ENCODE assay signal across 8 mouse cellular contexts in the genomic region with DNA sequence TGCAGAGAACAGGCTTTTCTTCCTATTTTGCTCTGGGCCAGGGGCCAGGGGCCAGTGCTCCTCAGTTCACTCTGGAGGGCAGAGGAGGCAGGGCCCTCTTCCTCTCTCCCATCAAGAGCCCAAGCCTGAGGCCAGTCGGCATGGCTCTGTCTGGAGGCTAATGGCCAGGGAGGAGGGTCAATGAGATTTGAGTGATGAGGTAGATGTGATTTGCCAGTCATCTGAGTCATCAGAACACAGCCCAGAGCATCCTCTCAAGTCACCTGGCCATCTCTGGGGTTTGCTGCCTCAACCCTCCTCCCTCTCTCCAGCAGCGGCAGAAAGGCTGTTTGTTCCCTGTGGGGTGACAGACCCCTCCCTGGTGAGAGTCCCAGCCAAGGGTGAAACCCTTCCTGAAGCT. TPM values are rescaled to one million over a fixed set of nuclear protein-coding genes. Genes with fewer than 3 reads are reported as not detected.
DNase-seq lines count a peak whose midpoint lies in the region; ATAC-seq and TF ChIP-seq lines count a peak whose summit lies in the region.

No protein-coding gene starts in this region.

- TF ChIP-seq CTCF in liver, postnatal 0 days (IDR thresholded peaks at IDR 0.05; ENCODE audit: low read depth), result no peak

- no peak for TF ChIP-seq EP300 in liver, postnatal 0 days (IDR thresholded peaks at IDR 0.05; ENCODE audit: low read depth)

- 20% methylated on average over 2 of the region's 2 CpGs for WGBS in heart, embryonic 10.5 days
- 17% methylated on average over 2 of the region's 2 CpGs for WGBS in heart, embryonic 15.5 days
- 30% methylated on average over 2 of the region's 2 CpGs for WGBS in liver, postnatal 0 days (ENCODE audit: insufficient replicate concordance)

- no peaks in the 10 kb centered on the region for H3K9me3 ChIP-seq in heart, embryonic 10.5 days
- H3K9me3 ChIP-seq in heart, embryonic 15.5 days (replicated peaks), result no peaks in the 10 kb centered on the region
- H3K9me3 ChIP-seq in liver, postnatal 0 days (ENCODE audit: low read length), result no peaks in the 10 kb centered on the region

- H3K4me1 ChIP-seq in heart, embryonic 10.5 days, result peaks cover 70% of the 10 kb centered on the region
- H3K4me1 ChIP-seq in heart, embryonic 15.5 days (replicated peaks), result peaks cover 80% of the 10 kb centered on the region
- peaks cover 25% of the 10 kb centered on the region for H3K4me1 ChIP-seq in liver, postnatal 0 days (ENCODE audit: insufficient read depth)

- H3K27ac ChIP-seq in heart, embryonic 10.5 days, result peak overlapping the region; percentile 91; the same call in 1 of the 2 replicates
- peak overlapping the region; percentile 96 for H3K27ac ChIP-seq in heart, embryonic 15.5 days
- H3K27ac ChIP-seq in liver, postnatal 0 days (ENCODE audit: low read depth), result no peak overlapping the region

- H3K4me2 ChIP-seq in heart, embryonic 15.5 days, result peak overlapping the region; percentile 74
- H3K4me2 ChIP-seq in liver, postnatal 0 days (ENCODE audit: low read depth, low read length), result peak overlapping the region; percentile 73

- ATAC-seq in heart, embryonic 15.5 days (replicated peaks; ENCODE audit: insufficient number of reproducible peaks, insufficient read depth, low FRiP score, low read depth), result no peak
- ATAC-seq in liver, postnatal 0 days, result no peak

- DNase-seq in heart, embryonic 10.5 days (ENCODE audit: low spot score), result no peak
- DNase-seq in heart, adult 9 months (ENCODE audit: low spot score in 2 of 2), result no peak
- DNase-seq in brain, adult 2 months (ENCODE audit: low read depth, low spot score), result peak; percentile 56
- no peak for DNase-seq in liver, postnatal 0 days
- DNase-seq in thymus, postnatal 14 days, result no peak
- no peak for DNase-seq in c-Kit-positive CD71-positive TER-119-positive erythroid progenitor cells, embryonic 14.5 days (ENCODE audit: low spot score)
- DNase-seq in spleen, postnatal 4 days (ENCODE audit: low spot score in 2 of 2), result no peak

- peak overlapping the region; percentile 89 for H3K9ac ChIP-seq in heart, embryonic 15.5 days
- no peak overlapping the region for H3K9ac ChIP-seq in liver, postnatal 0 days (replicated peaks)

- H3K36me3 ChIP-seq in heart, embryonic 10.5 days, result peaks cover 18% of the 10 kb centered on the region
- H3K36me3 ChIP-seq in heart, embryonic 15.5 days, result peaks cover 11% of the 10 kb centered on the region
- H3K36me3 ChIP-seq in liver, postnatal 0 days (replicated peaks; ENCODE audit: insufficient read depth, low read length), result no peaks in the 10 kb centered on the region

- peaks cover 60% of the 10 kb centered on the region for H3K27me3 ChIP-seq in heart, embryonic 10.5 days (ENCODE audit: insufficient read depth, poor library complexity, severe bottlenecking)
- no peaks in the 10 kb centered on the region for H3K27me3 ChIP-seq in heart, embryonic 15.5 days
- peaks cover 65% of the 10 kb centered on the region for H3K27me3 ChIP-seq in liver, postnatal 0 days (ENCODE audit: insufficient read depth, low read length)

- H3K4me3 ChIP-seq in heart, embryonic 10.5 days, result peak overlapping the region; percentile 83
- H3K4me3 ChIP-seq in heart, embryonic 15.5 days, result peak overlapping the region; percentile 83
- H3K4me3 ChIP-seq in liver, postnatal 0 days (ENCODE audit: low read depth, low read length), result no peak overlapping the region

RNA-seq across cellular contexts. Expression of a gene that starts 1.0 kb away (rescaled TPM):
- polyA plus RNA-seq in heart, embryonic 10.5 days (2016; fragmentation: Nextera tagmentation; extraction: Ambion mirVana), result 34.6 and 67.0 TPM in 2 replicates
- polyA plus RNA-seq in heart, embryonic 15.5 days (2015; fragmentation: Nextera tagmentation; extraction: Ambion mirVana), result 93.4 and 102 TPM in 2 replicates
- polyA plus RNA-seq in liver, postnatal 0 days (2015; fragmentation: Nextera tagmentation; extraction: Ambion mirVana), result 4.2 and 4.5 TPM in 2 replicates

RNA-seq across cellular contexts. Expression of a gene that starts 20.0 kb away (rescaled TPM):
- polyA plus RNA-seq in heart, embryonic 10.5 days (2016; fragmentation: Nextera tagmentation; extraction: Ambion mirVana), result 53.6 and 55.8 TPM in 2 replicates
- 28.7 and 39.9 TPM in 2 replicates for polyA plus RNA-seq in heart, embryonic 15.5 days (2015; fragmentation: Nextera tagmentation; extraction: Ambion mirVana)
- polyA plus RNA-seq in liver, postnatal 0 days (2015; fragmentation: Nextera tagmentation; extraction: Ambion mirVana), result 17.9 and 18.8 TPM in 2 replicates

RNA-seq across cellular contexts. Expression of a gene that starts 20.0 kb away (rescaled TPM):
- 0.07 and 0.18 TPM in 2 replicates for polyA plus RNA-seq in heart, embryonic 10.5 days (2016; fragmentation: Nextera tagmentation; extraction: Ambion mirVana)
- polyA plus RNA-seq in heart, embryonic 15.5 days (2015; fragmentation: Nextera tagmentation; extraction: Ambion mirVana), result 0.05 and 0.13 TPM in 2 replicates
- polyA plus RNA-seq in liver, postnatal 0 days (2015; fragmentation: Nextera tagmentation; extraction: Ambion mirVana), result not detected in 2 replicates

RNA-seq across cellular contexts. Expression of a gene that starts 26.2 kb away (rescaled TPM):
- 0.50 TPM in 1 of 2 replicates, not detected in the other for polyA plus RNA-seq in heart, embryonic 10.5 days (2016; fragmentation: Nextera tagmentation; extraction: Ambion mirVana)
- 3.8 TPM in 2 replicates for polyA plus RNA-seq in heart, embryonic 15.5 days (2015; fragmentation: Nextera tagmentation; extraction: Ambion mirVana)
- polyA plus RNA-seq in liver, postnatal 0 days (2015; fragmentation: Nextera tagmentation; extraction: Ambion mirVana), result 1.0 and 1.3 TPM in 2 replicates

RNA-seq across cellular contexts. Expression of a gene that starts 31.8 kb away (rescaled TPM):
- polyA plus RNA-seq in heart, embryonic 10.5 days (2016; fragmentation: Nextera tagmentation; extraction: Ambion mirVana), result 0.21 TPM in 1 of 2 replicates, not detected in the other
- not detected in 2 replicates for polyA plus RNA-seq in heart, embryonic 15.5 days (2015; fragmentation: Nextera tagmentation; extraction: Ambion mirVana)
- not detected in 2 replicates for polyA plus RNA-seq in liver, postnatal 0 days (2015; fragmentation: Nextera tagmentation; extraction: Ambion mirVana)
